Mouse (Mus musculus) A20 (cell line): Measurements from ENCODE around the gene Nmur1.
A peak's percentile ranks its signal among the peaks of the same experiment; 100 is the strongest.

ENCODE experiments used
- DNase-seq: peaks from one replicate; pipeline ENCODE4 v3.0.0-alpha.2; 2011; ENCODE audit warnings: low read depth, low spot score

Gene Nmur1

DNA sequence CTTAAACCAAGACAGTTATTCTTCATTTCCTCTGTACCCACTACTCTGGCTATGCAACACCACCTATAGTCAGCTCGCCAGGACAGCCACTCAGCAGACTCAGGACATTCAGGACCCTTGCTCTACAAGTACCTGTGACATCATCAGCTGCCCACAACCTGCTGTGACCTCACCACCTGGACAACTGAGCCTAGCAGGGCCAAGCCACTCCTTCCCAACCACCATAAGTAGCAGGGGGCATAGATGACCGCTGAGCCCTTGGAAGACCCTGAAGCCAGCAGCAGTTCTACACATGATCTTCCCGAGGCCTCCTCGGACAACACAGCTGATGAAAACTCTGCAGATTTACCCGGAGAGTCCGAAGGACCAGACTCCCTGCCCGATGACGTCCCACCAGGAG is at the start of gene Nmur1, which contains the start of gene Tex44:
Gene Nmur1, minus strand, starts transcription at position 101 of the 400 bp plus-strand sequence.
Gene Tex44, plus strand, starts transcription at position 202 of the 400 bp plus-strand sequence.
- DNase-seq = no peak

DNA sequence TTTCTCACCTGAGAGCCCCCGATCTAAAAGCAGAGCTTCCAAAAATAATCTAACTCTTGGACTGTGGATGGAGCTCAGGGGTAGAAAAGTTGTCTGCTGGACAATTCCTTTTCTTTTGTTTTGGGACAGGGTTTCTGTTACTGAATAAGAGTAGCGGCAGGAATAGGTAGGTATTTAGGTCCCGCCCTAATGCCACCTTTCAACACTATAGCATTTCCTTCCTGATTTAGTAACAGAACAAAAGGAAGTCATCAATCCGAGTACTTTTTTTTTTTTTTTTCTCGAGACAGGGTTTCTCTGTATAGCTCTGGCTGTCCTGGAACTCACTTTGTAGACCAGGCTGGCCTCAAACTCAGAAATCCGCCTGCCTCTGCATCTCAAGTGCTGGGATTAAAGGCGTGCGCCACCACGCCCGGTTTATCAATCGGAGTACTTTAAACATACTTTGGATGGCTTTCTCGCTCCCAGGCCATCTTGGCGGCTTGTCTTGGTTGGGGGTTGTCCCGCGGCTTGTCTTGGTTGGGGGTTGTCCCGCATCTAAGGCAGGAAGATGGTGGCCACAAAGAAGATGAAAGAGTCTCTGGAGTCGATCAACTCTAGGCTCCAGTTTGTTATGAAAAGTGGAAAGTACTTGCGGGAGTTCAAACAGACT is 47.2 kb upstream of the Nmur1 start:
- no peak for DNase-seq

- DNase-seq = no peak
Observed at GRCm38 (mm10) chr1:86472197-86472952, 46.3 kb upstream of the Nmur1 start.

DNA sequence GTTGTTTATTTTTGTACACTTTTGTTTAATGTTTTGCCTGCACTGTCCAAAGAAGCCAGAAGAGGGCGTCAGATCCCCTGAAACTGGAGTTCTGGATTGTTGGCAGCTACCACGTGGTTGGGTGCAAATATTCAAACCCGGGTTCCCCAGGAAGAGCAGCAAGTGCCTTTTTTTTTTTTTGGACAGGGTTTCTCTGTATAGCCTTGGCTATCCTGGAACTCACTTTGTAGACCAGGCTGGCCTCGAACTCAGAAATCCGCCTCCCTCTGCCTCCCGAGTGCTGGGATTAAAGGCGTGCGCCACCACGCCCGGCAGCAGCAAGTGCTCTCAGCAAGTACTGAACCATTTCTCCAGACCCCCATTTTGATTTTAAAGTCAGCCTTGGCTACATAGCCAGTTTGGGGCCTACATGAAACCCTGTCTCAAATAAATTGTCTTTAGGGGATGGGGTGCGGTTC is 45.5 kb upstream of the Nmur1 start:
- peak; percentile 67 for DNase-seq

DNA sequence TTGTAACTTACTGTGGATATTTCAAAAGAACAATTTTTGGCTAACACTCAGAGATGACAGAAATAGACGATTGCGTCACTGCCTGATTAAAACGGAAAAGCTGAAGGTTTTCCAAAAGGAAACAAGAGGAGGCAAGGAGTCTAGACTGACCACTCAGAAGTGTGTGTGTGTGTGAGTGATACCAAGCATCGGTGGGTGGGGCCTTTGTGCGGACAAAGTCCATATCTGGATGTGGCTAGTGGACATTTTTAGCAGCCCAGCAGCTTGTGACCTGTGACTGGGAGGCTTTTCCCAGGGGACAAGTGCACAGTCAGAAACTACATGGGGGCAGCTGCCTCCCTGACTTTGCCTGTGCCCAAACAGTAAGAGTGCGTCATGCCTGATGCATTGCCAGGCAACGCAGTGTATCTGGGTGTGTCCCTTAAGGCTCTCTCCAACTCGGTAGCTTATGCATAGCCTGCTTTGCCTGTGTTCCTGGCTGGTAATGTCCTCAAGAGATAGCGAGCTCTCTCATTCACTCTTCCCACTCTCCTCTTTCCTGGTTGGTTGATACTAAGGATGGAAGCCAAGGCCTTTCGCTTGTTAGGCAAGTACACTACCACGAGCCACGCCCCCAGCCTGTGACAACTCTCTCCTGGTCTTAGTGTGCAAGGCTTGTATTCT is 44.6 kb upstream of the Nmur1 start:
- DNase-seq = no peak

DNA sequence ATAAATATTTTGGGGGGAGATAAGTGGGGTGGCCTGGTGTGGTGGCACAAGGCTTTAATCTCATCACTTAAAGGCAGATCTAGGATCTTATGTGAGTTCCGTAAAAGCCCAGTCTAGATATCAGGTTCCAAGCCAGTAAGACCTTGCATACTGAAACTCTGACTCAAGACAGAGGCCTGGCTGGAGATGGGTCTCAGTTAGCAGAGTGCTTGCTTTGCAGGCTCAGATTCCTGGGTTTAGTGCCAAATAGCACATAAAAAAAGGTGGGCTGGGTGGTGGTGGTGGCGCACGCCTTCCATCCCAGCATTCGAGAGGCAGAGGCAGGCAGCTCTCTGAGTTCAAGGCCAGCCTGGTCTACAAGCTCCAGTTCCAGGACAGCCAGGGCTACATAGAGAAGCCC is 43.8 kb upstream of the Nmur1 start:
- no peak for DNase-seq

GRCm38 (mm10) chr1:86467416-86467815 is 41.4 kb upstream of the Nmur1 start:
- DNase-seq = peak; percentile 27

- DNase-seq = no peak
Observed at GRCm38 (mm10) chr1:86464875-86465224, 38.8 kb upstream of the Nmur1 start.

DNA sequence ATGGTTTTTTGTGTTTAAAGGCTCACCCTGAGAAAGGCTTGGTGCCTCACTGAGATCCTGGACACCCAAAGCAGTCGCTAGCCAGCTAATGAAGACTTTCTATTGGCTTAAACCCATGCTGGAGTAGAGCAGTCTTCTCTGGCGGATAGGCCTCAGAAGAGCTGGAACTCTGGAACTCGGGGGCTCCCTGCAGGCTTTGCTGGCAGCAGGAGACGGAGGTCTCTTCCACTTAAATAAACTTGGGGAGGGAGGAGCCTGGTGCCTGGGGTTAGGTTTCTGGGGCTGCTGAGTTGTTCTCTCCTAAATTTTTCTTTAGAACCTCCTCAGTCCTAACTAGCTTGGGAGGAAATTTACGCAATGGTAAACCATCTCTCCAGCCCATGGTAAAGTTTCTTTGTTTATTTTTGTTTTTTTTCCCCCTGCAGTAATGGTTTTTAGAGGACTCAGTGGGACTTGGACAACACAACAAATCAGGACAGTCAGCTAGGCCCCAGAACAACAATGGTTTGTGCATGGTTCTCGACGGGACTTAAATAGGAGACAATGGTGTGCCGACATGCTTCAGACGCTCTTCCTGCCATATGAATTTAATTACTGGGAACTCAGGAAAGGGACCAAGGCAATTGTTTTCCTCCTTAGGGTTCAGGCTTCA is 38.3 kb upstream of the Nmur1 start:
- no peak for DNase-seq

- no peak for DNase-seq
Observed at GRCm38 (mm10) chr1:86459371-86459770, 33.3 kb upstream of the Nmur1 start.

GRCm38 (mm10) chr1:86456892-86457581 is 31.0 kb upstream of the Nmur1 start:
- no peak for DNase-seq

DNA sequence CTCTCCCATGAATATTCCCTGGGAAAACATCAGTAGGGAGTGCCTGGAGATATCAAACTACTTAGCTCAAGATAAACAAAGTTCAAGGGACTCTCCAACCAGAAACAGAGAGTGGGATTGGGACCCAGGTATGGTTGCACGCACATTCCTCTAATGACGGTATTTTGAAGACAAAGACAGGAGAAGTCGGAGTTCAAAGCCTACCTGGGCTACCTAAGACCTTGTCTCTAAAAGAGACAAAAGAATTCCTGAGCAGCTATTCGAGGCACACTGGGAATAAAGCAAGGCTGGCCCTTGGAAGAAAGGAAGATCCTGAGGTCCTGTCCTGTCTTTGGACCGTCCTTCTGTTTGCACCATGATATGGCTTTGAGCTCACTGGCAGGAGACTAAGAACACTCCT is 26.7 kb upstream of the Nmur1 start:
- DNase-seq = no peak

- no peak for DNase-seq
Observed at GRCm38 (mm10) chr1:86449966-86450365, 23.9 kb upstream of the Nmur1 start.

GRCm38 (mm10) chr1:86448272-86448671 is 22.2 kb upstream of the Nmur1 start:
- no peak for DNase-seq

DNA sequence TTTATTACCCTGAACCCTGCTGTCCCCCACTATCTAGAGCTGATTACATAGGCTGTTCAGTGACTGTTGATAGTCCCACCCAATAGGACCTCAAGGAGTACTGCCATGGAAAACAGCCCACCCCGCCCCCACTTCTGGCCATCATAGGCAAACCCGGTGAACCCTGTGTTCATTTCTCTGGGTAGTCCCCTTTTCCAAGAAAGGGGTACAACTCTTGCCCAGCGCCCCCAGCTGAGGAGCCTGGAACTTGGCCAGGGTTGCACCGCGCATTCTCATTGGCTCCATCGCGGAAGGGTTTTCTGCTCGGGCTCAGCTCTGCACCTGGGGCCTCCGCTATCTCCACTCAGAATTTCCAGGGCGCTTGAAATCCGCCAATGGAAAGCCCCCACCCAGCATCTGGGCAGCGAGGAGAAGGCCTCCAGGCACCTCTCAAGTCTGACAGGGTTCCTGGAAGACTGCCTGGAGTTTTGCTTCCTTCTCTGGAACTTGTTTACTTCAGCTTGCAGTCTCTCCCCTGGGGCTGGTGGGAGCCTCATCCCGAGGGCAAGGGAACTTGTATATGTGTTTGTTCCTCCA is 21.7 kb upstream of the Nmur1 start:
- DNase-seq = no peak

DNA sequence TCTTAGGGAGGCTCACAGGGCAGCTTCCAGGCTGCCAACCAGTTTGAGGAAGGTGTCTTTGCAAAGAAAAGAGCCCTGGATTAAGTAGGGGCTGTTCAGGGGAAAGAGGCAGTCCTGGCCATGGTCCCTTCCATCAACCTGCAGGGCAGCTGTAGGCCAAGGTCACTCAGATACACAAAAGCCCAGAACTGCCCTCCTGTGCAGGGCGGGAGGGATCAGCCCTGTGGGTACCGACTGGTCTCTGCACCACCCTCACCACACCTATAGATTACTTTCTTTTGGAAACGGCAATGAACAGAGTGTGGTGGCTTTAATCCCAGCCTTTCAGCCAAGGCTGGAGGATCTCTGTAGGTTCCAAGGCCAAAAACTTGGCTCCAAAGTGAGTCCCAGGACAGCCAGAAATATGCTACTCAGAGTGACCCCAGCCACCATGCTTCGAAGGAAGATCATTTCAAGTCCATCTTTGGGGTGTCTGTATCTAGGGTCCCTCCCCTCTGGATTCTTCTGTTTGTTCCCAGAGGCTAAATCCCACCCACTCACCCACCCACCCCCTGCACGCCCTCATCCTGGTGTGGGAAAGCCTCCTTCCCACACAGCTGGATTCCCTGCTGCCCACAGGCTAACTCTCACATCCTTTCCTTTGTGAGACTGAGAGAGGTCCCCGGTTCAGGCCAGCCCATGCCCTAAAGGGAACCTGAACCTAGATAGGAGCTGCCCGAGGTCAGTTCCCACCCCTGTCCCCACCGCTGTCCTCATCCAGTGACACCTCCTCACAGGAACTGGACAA is 17.6 kb upstream of the Nmur1 start:
- no peak for DNase-seq

DNA sequence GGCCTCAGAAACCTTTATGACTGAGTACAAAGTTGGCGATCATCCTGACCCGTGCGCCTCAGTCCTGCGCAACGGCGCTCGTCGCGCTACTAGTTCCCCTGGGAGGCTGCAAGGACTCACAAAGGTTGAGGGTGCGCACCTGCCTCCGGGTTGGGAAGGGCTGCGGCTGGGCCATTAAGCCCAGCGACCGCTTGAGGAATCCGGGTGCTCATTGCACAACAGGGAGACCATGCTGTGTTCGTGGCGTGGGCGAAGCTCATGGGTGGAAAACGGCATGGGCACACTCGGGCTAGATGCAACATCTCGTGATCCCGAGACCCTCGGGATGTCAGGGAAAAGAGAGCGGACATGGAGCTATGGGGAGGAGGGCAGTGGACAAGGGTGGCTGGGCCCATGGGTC is 16.8 kb upstream of the Nmur1 start:
- no peak for DNase-seq

- DNase-seq = peak; percentile 92
Observed at GRCm38 (mm10) chr1:86441980-86442831, 16.2 kb upstream of the Nmur1 start.

GRCm38 (mm10) chr1:86441724-86441979 is 15.6 kb upstream of the Nmur1 start:
- DNase-seq = no peak
